Mouse (Mus musculus) forebrain, embryonic 16.5 days (tissue): Measurements from ENCODE around the gene Ppp2ca. TPM values are rescaled to one million over a fixed set of nuclear protein-coding genes. Genes with fewer than 3 reads are reported as not detected.

Source experiments
- ATAC-seq: fragments of 200-750 bp; cut with Nextera tagmentation; 2 replicates; pipeline ENCODE4 v1.8.0; 2017; ENCODE audit warnings: mild to moderate bottlenecking, moderate library complexity
- H3K27ac ChIP-seq: fragments of 300-500 bp; sonication (generic); 2 replicates; pipeline ENCODE4 v1.5.1; 2014; ENCODE audit warnings: low read length, control low read depth
- H3K27me3 ChIP-seq: fragments of 300-500 bp; sonication (generic); replicated peaks from 2 replicates; pipeline ENCODE4 v1.6.1; 2014; ENCODE audit warnings: low read length; ENCODE audit not compliant: control insufficient read depth, insufficient read depth
- H3K36me3 ChIP-seq: fragments of 300-500 bp; sonication (generic); 2 replicates; pipeline ENCODE4 v1.6.1; 2014; ENCODE audit not compliant: control insufficient read depth, insufficient read depth
- H3K4me1 ChIP-seq: fragments of 300-500 bp; sonication (generic); replicated peaks from 2 replicates; pipeline ENCODE4 v1.6.1; 2014; ENCODE audit warnings: low read length; ENCODE audit not compliant: control insufficient read depth, insufficient read depth
- H3K4me2 ChIP-seq: fragments of 300-500 bp; sonication (generic); 2 replicates; pipeline ENCODE4 v1.6.1; 2014; ENCODE audit warnings: mild to moderate bottlenecking, low read length, control low read depth
- H3K4me3 ChIP-seq: fragments of 300-500 bp; sonication (generic); replicated peaks from 2 replicates; pipeline ENCODE4 v1.5.1; 2014; ENCODE audit warnings: mild to moderate bottlenecking, low read length, control low read depth
- H3K9ac ChIP-seq: fragments of 300-500 bp; sonication (generic); replicated peaks from 2 replicates; pipeline ENCODE4 v1.6.1; 2014; ENCODE audit warnings: low read depth, low read length, control low read depth
- H3K9me3 ChIP-seq: fragments of 300-500 bp; sonication (generic); 2 replicates; pipeline ENCODE4 v1.6.1; 2016; ENCODE audit warnings: low read length; ENCODE audit not compliant: control insufficient read depth
- WGBS: fragments of 180-500 bp; shearing (Covaris S2); extraction: QIAGEN DNeasy Blood & Tissue Kit; methylation state at CpG from one replicate; pipeline ENCODE4 v1.1.7; 2014; 5-methylcytosine and 5-hydroxymethylcytosine counted together
- polyA plus RNA-seq: library from polyadenylated mRNA; unstranded; fragments of >200 nt; fragmentation: Nextera tagmentation; extraction: Ambion mirVana; gene quantifications from 2 replicates; pipeline ENCODE4 v1.2.1, GENCODE M21; 2015

Ppp2ca gene
- polyA plus RNA-seq, 1 experiment from 2014 or later: 116 TPM

GRCm38 (mm10) chr11:52073528-52074170, 24.8 kb upstream of the Ppp2ca start:
- Histone ChIP-seq H3K27me3 (no peaks in the 10 kb centered on the region), H3K27ac (no peak overlapping the region), H3K4me2 (no peak overlapping the region), H3K9ac (no peak overlapping the region), H3K4me3 (no peak overlapping the region), H3K36me3 (no peaks in the 10 kb centered on the region), H3K4me1 (no peaks in the 10 kb centered on the region), H3K9me3 (no peaks in the 10 kb centered on the region)
- 81% methylated on average over 8 of the region's 8 CpGs for WGBS
- ATAC-seq: no peak

- Histone ChIP-seq H3K27me3 (no peaks in the 10 kb centered on the region), H3K4me3 (no peak overlapping the region), H3K27ac (no peak overlapping the region), H3K9me3 (no peaks in the 10 kb centered on the region), H3K4me1 (no peaks in the 10 kb centered on the region; the same call in 1 of the 2 replicates), H3K4me2 (no peak overlapping the region), H3K36me3 (no peaks in the 10 kb centered on the region), H3K9ac (no peak overlapping the region)
- 79% methylated on average over 14 of the region's 14 CpGs for WGBS
- ATAC-seq: no peak
Observed at GRCm38 (mm10) chr11:52074626-52075470, 23.6 kb upstream of the Ppp2ca start.

- Histone ChIP-seq H3K27ac (no peak overlapping the region), H3K36me3 (no peaks in the 10 kb centered on the region), H3K27me3 (no peaks in the 10 kb centered on the region), H3K4me1 (peaks cover 3% of the 10 kb centered on the region; the same call in 1 of the 2 replicates), H3K9me3 (no peaks in the 10 kb centered on the region), H3K4me3 (no peak overlapping the region), H3K9ac (no peak overlapping the region), H3K4me2 (no peak overlapping the region)
- 78% methylated on average over 19 of the region's 19 CpGs for WGBS
- no peak for ATAC-seq
Observed at GRCm38 (mm10) chr11:52075794-52076633, 22.5 kb upstream of the Ppp2ca start.

GRCm38 (mm10) chr11:52076742-52077352, 21.6 kb upstream of the Ppp2ca start:
- no peaks in the 10 kb centered on the region for H3K36me3 ChIP-seq
- no peaks in the 10 kb centered on the region for H3K9me3 ChIP-seq
- H3K4me1 ChIP-seq: peaks cover 3% of the 10 kb centered on the region; the same call in 1 of the 2 replicates
- no peak overlapping the region for H3K9ac ChIP-seq
- H3K27me3 ChIP-seq: no peaks in the 10 kb centered on the region
- ATAC-seq: no peak
- H3K27ac ChIP-seq: no peak overlapping the region
- no peak overlapping the region for H3K4me2 ChIP-seq
- no peak overlapping the region for H3K4me3 ChIP-seq
- 88% methylated on average over 6 of the region's 6 CpGs for WGBS

- ATAC-seq: no peak
- H3K4me1 ChIP-seq: peaks cover 3% of the 10 kb centered on the region; the same call in 1 of the 2 replicates
- no peaks in the 10 kb centered on the region for H3K27me3 ChIP-seq
- 77% methylated on average over 4 of the region's 4 CpGs for WGBS
- H3K36me3 ChIP-seq: no peaks in the 10 kb centered on the region
- no peak overlapping the region for H3K27ac ChIP-seq
- no peak overlapping the region for H3K4me2 ChIP-seq
- no peak overlapping the region for H3K4me3 ChIP-seq
- H3K9ac ChIP-seq: no peak overlapping the region
- no peaks in the 10 kb centered on the region for H3K9me3 ChIP-seq
Observed at GRCm38 (mm10) chr11:52077939-52078338, 20.5 kb upstream of the Ppp2ca start.

- Histone ChIP-seq H3K27me3 (no peaks in the 10 kb centered on the region), H3K4me3 (no peak overlapping the region), H3K4me2 (no peak overlapping the region), H3K36me3 (no peaks in the 10 kb centered on the region), H3K9ac (no peak overlapping the region), H3K9me3 (no peaks in the 10 kb centered on the region), H3K4me1 (peaks cover 3% of the 10 kb centered on the region; the same call in 1 of the 2 replicates), H3K27ac (no peak overlapping the region)
- WGBS: 7% methylated on average over 5 of the region's 5 CpGs
- 0 out of 2 replicates have a peak, but pooled peaks have one; percentile 18 for ATAC-seq
Observed at GRCm38 (mm10) chr11:52079978-52080377, 18.5 kb upstream of the Ppp2ca start.

GRCm38 (mm10) chr11:52080656-52081055, 17.8 kb upstream of the Ppp2ca start:
- no peak overlapping the region for H3K9ac ChIP-seq
- no peaks in the 10 kb centered on the region for H3K9me3 ChIP-seq
- peaks cover 6% of the 10 kb centered on the region for H3K4me1 ChIP-seq
- no peaks in the 10 kb centered on the region for H3K27me3 ChIP-seq
- no peaks in the 10 kb centered on the region for H3K36me3 ChIP-seq
- H3K4me2 ChIP-seq: no peak overlapping the region
- ATAC-seq: no peak
- H3K4me3 ChIP-seq: no peak overlapping the region
- no peak overlapping the region for H3K27ac ChIP-seq
- WGBS: 97% methylated on average over 2 of the region's 2 CpGs

GRCm38 (mm10) chr11:52085857-52086203, 12.7 kb upstream of the Ppp2ca start:
- Histone ChIP-seq H3K4me2 (peak overlapping the region; percentile 36), H3K4me3 (0 out of 2 replicates have a peak overlapping the region, but pooled peaks have one; percentile 3), H3K27me3 (no peaks in the 10 kb centered on the region), H3K9ac (peak overlapping the region; percentile 28; the same call in 1 of the 2 replicates), H3K4me1 (peaks cover 20% of the 10 kb centered on the region), H3K36me3 (no peaks in the 10 kb centered on the region), H3K9me3 (no peaks in the 10 kb centered on the region), H3K27ac (peak overlapping the region; percentile 94)
- ATAC-seq: peak; percentile 69
- 31% methylated on average over 4 of the region's 4 CpGs for WGBS
